Mouse (Mus musculus) E14TG2a.4 (cell line): ENCODE measurements around the gene Trim65.

Source experiments
- CTCF ChIP-seq: conservative IDR thresholded peaks from 2 replicates; pipeline ENCODE4 v1.5.1; 2014; ENCODE audit warnings: low read length
- NANOG ChIP-seq: IDR thresholded peaks from 2 replicates; pipeline ENCODE4 v1.6.1; 2014; ENCODE audit warnings: borderline replicate concordance, low read length, mixed read lengths
- POU5F1 ChIP-seq: IDR thresholded peaks from 2 replicates; pipeline ENCODE4 v1.6.1; 2014; ENCODE audit warnings: low read length, borderline replicate concordance

DNA sequence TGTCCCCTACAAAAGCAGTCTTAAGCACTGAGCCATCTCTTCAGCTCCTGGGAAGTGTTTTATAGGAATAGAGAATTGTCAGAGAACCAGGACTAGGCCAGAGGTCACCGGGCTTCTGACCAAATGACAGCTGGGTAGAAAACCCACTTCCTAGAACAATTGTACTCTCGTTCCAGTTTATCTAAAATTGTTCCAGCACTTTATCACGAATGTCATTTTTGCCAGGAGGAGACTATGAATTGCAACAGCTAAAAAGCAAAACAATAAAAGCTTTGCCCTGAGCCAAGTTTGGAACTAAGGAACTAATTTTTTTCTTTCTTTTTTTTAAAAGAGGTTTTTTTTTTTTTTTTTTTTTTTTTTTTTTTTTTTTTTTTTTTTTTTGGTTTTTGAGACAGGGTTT, 35.4 kb downstream of the Trim65 start:
- TF ChIP-seq CTCF: no peak
- TF ChIP-seq POU5F1: no peak
- no peak for TF ChIP-seq NANOG
